Mouse (Mus musculus) liver, embryonic 15.5 days (tissue): ENCODE measurements at regions not wholly inside any gene's neighbourhood (a gene's known extent, or its start where the extent isn't known, plus 50 kb on each side); places are given as distances from the start of the nearest gene placed in this dataset.

Experiments used
- ATAC-seq: fragments of 200-750 bp; cut with Nextera tagmentation; 2 replicates; pipeline ENCODE4 v1.8.0; 2017; ENCODE audit warnings: moderate number of reproducible peaks, mild to moderate bottlenecking, moderate library complexity; ENCODE audit not compliant: insufficient read depth
- H3K27ac ChIP-seq: fragments of 300-500 bp; sonication (generic); replicated peaks from 2 replicates; pipeline ENCODE4 v1.5.1; 2015; ENCODE audit warnings: mild to moderate bottlenecking, inconsistent platforms
- H3K27me3 ChIP-seq: fragments of 300-500 bp; sonication (generic); 2 replicates; pipeline ENCODE4 v1.6.1; 2015; ENCODE audit warnings: mild to moderate bottlenecking, inconsistent platforms
- H3K36me3 ChIP-seq: fragments of 300-500 bp; sonication (generic); replicated peaks from 2 replicates; pipeline ENCODE4 v1.6.1; 2015; ENCODE audit warnings: moderate library complexity, mild to moderate bottlenecking, inconsistent platforms
- H3K4me1 ChIP-seq: fragments of 300-500 bp; sonication (generic); replicated peaks from 2 replicates; pipeline ENCODE4 v1.6.1; 2015; ENCODE audit warnings: inconsistent platforms
- H3K4me2 ChIP-seq: fragments of 300-500 bp; sonication (generic); 2 replicates; pipeline ENCODE4 v1.6.1; 2015; ENCODE audit warnings: moderate library complexity, mild to moderate bottlenecking, inconsistent platforms
- H3K4me3 ChIP-seq: fragments of 300-500 bp; sonication (generic); replicated peaks from 2 replicates; pipeline ENCODE4 v1.5.1; 2015; ENCODE audit warnings: mild to moderate bottlenecking, inconsistent platforms
- H3K9ac ChIP-seq: fragments of 300-500 bp; sonication (generic); 2 replicates; pipeline ENCODE4 v1.6.1; 2015; ENCODE audit warnings: moderate library complexity, mild to moderate bottlenecking, inconsistent platforms
- H3K9me3 ChIP-seq: fragments of 300-500 bp; sonication (generic); replicated peaks from 2 replicates; pipeline ENCODE4 v1.6.1; 2016; ENCODE audit warnings: inconsistent platforms
- WGBS: fragments of 180-500 bp; shearing (Covaris S2); methylation state at CpG from one replicate; pipeline ENCODE4 v1.1.7; 2015; ENCODE audit warnings: mixed read lengths; ENCODE audit not compliant: insufficient replicate concordance; 5-methylcytosine and 5-hydroxymethylcytosine counted together

GRCm38 (mm10) chr8:25307511-25307910 is 483.3 kb upstream of the Adam5 start:
- Histone ChIP-seq H3K4me1 (no peaks in the 10 kb centered on the region), H3K27me3 (no peaks in the 10 kb centered on the region), H3K9ac (no peak overlapping the region), H3K4me3 (no peak overlapping the region), H3K27ac (no peak overlapping the region), H3K4me2 (no peak overlapping the region), H3K36me3 (no peaks in the 10 kb centered on the region), H3K9me3 (no peaks in the 10 kb centered on the region)
- WGBS: 70% methylated on average over 11 of the region's 11 CpGs
- no peak for ATAC-seq

GRCm38 (mm10) chr8:25306769-25307491 is 482.8 kb upstream of the Adam5 start:
- Histone ChIP-seq H3K4me2 (no peak overlapping the region), H3K36me3 (no peaks in the 10 kb centered on the region), H3K9ac (no peak overlapping the region), H3K4me3 (no peak overlapping the region), H3K27ac (no peak overlapping the region), H3K9me3 (no peaks in the 10 kb centered on the region), H3K4me1 (no peaks in the 10 kb centered on the region), H3K27me3 (no peaks in the 10 kb centered on the region)
- no peak for ATAC-seq
- 65% methylated on average over 15 of the region's 15 CpGs for WGBS
